Mouse (Mus musculus) liver, postnatal 0 days (tissue): Measurements from ENCODE around the gene Cep83. TPM values are rescaled to one million over a fixed set of nuclear protein-coding genes. Genes with fewer than 3 reads are reported as not detected.

ENCODE experiments used
- ATAC-seq: fragments of 200-750 bp; cut with Nextera tagmentation; 2 replicates; pipeline ENCODE4 v1.8.0; 2017; ENCODE audit warnings: mild to moderate bottlenecking, moderate library complexity
- DNase-seq: peaks from one replicate; pipeline ENCODE4 v3.0.0-alpha.2; 2016
- H3K27ac ChIP-seq: fragments of 300-500 bp; sonication (generic); 2 replicates; pipeline ENCODE4 v1.5.1; 2014; ENCODE audit warnings: antibody characterized with exemption, moderate library complexity, mild to moderate bottlenecking, low read depth
- H3K27me3 ChIP-seq: fragments of 300-500 bp; sonication (generic); 2 replicates; pipeline ENCODE4 v1.6.1; 2014; ENCODE audit warnings: low read length, control low read depth, mixed read lengths; ENCODE audit not compliant: insufficient read depth
- H3K36me3 ChIP-seq: fragments of 300-500 bp; sonication (generic); replicated peaks from 2 replicates; pipeline ENCODE4 v1.6.1; 2014; ENCODE audit warnings: mild to moderate bottlenecking, control low read depth, low read length, moderate library complexity, mixed read lengths; ENCODE audit not compliant: insufficient read depth
- H3K4me1 ChIP-seq: fragments of 300-500 bp; sonication (generic); 2 replicates; pipeline ENCODE4 v1.6.1; 2014; ENCODE audit warnings: antibody characterized with exemption, mild to moderate bottlenecking, control low read depth; ENCODE audit not compliant: insufficient read depth
- H3K4me2 ChIP-seq: fragments of 300-500 bp; sonication (generic); 2 replicates; pipeline ENCODE4 v1.6.1; 2014; ENCODE audit warnings: low read depth, mild to moderate bottlenecking, low read length, moderate library complexity, mixed read lengths
- H3K4me3 ChIP-seq: fragments of 300-500 bp; sonication (generic); 2 replicates; pipeline ENCODE4 v1.5.1; 2014; ENCODE audit warnings: low read depth, low read length
- H3K9ac ChIP-seq: fragments of 300-500 bp; sonication (generic); replicated peaks from 2 replicates; pipeline ENCODE4 v1.6.1; 2014; ENCODE audit warnings: mild to moderate bottlenecking, moderate library complexity
- H3K9me3 ChIP-seq: fragments of 300-500 bp; sonication (generic); 2 replicates; pipeline ENCODE4 v1.6.1; 2016; ENCODE audit warnings: mild to moderate bottlenecking, control low read depth, low read length, mixed read lengths
- CTCF ChIP-seq: sonication (generic); IDR thresholded peaks from 2 replicates; pipeline ENCODE4 v1.5.1; 2016; ENCODE audit warnings: antibody characterized with exemption, low read depth
- EP300 ChIP-seq: IDR thresholded peaks from 2 replicates; pipeline ENCODE4 v1.6.1; 2016; ENCODE audit warnings: antibody characterized with exemption, low read depth, mild to moderate bottlenecking
- WGBS: fragments of 180-500 bp; shearing (Covaris S2); extraction: QIAGEN DNeasy Blood & Tissue Kit; methylation state at CpG from one replicate; pipeline ENCODE4 v1.1.7; 2014; ENCODE audit not compliant: insufficient replicate concordance; 5-methylcytosine and 5-hydroxymethylcytosine counted together
- polyA plus RNA-seq: library from polyadenylated mRNA; unstranded; fragments of >200 nt; fragmentation: Nextera tagmentation; extraction: Ambion mirVana; gene quantifications from 2 replicates; pipeline ENCODE4 v1.2.1, GENCODE M21; 2015

Gene Cep83
- 5.7 and 5.9 TPM in 2 replicates for polyA plus RNA-seq

DNA sequence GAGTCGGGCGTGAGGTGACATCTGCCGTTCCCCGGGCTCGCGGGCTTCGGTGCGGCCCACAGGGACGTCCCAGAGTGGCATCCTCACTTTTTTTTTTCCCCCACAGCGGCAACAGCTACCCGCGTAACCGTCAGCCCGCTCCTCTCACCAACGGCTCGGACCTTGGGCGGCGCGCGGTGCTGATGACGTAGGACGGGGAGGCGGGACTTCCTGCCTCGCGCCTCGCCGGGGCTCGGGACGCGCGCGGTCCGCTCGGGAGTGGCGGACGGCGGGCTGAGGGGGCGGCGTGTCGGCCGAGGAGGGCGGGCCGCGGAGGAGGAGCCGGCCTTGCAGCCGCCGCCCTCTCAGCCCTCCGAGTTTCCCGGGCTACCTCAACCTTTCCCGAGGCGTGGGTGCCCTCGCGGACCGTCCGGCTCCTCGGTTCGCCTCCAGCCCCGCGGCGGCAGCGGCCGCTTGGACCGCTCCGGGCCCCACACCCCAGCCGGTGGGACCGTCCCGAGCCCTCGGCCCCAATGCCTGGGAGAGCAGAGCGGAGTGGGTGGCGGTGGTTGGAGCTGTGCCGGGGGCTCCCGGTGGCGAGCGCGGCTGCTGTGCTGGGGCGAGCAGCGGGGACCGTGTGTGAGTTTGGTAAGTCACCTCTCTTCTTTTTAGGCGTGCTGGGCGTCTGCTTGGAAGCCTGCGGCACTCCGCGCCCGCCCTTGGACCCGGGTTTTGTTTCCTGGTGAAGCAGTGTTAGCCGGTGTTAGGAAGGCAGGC is at the start of gene Cep83:
Cep83 (plus strand) TSS at position 235 of the 756 bp plus-strand sequence.
- Histone ChIP-seq H3K4me2 (peak within 1 kb of the TSS; percentile 93), H3K36me3 (no peaks in the 10 kb centered on the region), H3K9me3 (no peaks in the 10 kb centered on the region), H3K27ac (peak within 1 kb of the TSS; percentile 95), H3K4me3 (peak within 1 kb of the TSS; percentile 93), H3K4me1 (peaks cover 11% of the 10 kb centered on the region), H3K27me3 (no peaks in the 10 kb centered on the region), H3K9ac (peak within 1 kb of the TSS; percentile 89)
- peak; percentile 97 for ATAC-seq
- TF ChIP-seq EP300 (no peak), CTCF (no peak)
- DNase-seq = peak; percentile 97
- under 1% methylated on average over 79 of the region's 86 CpGs for WGBS

DNA sequence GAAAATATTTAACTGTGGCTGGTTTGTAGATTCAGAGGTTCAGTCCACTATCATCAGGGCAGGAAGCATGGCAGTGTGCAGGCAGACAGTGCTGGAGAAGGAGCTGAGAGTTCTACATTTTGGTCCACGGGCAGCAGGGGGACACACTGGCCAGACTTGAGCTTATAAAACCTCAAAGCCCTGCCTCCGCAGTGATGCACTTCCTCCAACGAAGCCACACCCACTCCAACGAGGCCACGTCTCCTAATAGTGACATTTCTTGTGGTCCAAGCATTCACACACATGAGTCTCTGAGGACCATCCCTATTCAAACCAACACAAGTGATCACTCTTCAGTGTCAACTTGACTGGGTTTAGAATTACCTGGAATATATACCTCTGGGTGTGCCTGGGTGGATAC is 49.2 kb upstream of the Cep83 start:
- DNase-seq = no peak
- no peak for ATAC-seq
- Histone ChIP-seq H3K4me2 (no peak overlapping the region), H3K36me3 (no peaks in the 10 kb centered on the region), H3K9ac (no peak overlapping the region), H3K27ac (no peak overlapping the region), H3K4me3 (no peak overlapping the region), H3K27me3 (no peaks in the 10 kb centered on the region), H3K9me3 (no peaks in the 10 kb centered on the region), H3K4me1 (no peaks in the 10 kb centered on the region)
- no peak for TF ChIP-seq CTCF
- TF ChIP-seq EP300 = no peak
- 42% methylated on average over 5 of the region's 5 CpGs for WGBS

DNA sequence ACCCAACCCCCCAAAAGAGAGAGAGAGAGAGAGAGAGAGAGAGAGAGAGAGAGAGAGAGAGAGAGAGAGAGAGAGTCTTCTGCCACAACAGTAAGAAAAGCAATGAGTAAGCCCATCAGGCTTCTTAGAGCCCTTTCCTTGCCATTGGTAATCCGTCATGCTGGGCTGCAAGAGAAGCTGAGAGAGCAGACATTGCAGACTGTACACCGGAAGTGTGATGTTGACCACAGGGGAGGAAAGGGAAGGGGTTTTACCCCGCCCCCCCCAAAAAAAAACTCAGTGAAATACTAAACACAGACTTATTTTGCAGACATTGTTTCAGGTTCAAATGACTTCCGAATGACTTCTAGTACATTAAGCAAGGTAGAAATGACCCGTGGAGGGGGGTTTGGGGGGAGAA is 48.4 kb upstream of the Cep83 start:
- Histone ChIP-seq H3K4me2 (no peak overlapping the region), H3K36me3 (no peaks in the 10 kb centered on the region), H3K9ac (no peak overlapping the region), H3K9me3 (no peaks in the 10 kb centered on the region), H3K27ac (no peak overlapping the region), H3K4me3 (no peak overlapping the region), H3K4me1 (no peaks in the 10 kb centered on the region), H3K27me3 (no peaks in the 10 kb centered on the region)
- WGBS = 34% methylated on average over 5 of the region's 5 CpGs
- ATAC-seq (no peak), DNase-seq (no peak)
- TF ChIP-seq CTCF (no peak), EP300 (no peak)

DNA sequence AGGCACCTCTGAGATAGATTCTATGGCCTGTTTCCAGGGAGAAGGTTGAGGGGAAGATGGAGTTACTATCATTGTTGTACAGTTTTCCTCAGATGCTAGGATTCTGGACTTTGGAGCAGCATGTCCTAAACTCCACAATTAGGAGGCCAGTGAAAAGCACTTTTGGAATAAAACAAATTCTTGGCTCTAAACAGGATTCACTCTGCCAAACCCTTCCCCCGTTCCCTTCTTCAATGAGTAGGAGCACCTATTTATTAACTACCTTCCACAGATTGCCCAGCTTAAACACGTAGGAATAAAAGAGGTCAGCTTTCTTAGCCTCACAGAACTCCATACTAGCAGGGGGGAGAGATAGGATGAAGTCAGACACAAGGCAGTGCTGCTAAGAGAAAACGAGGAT is 24.4 kb upstream of the Cep83 start:
- H3K27ac ChIP-seq = no peak overlapping the region
- no peaks in the 10 kb centered on the region for H3K9me3 ChIP-seq
- ATAC-seq (no peak), DNase-seq (no peak)
- no peak overlapping the region for H3K4me3 ChIP-seq
- H3K4me2 ChIP-seq = no peak overlapping the region
- no peaks in the 10 kb centered on the region for H3K4me1 ChIP-seq
- WGBS = 74% methylated on average over 3 of the region's 3 CpGs
- no peak overlapping the region for H3K9ac ChIP-seq
- no peak for TF ChIP-seq EP300
- TF ChIP-seq CTCF = no peak
- H3K36me3 ChIP-seq = no peaks in the 10 kb centered on the region
- no peaks in the 10 kb centered on the region for H3K27me3 ChIP-seq

DNA sequence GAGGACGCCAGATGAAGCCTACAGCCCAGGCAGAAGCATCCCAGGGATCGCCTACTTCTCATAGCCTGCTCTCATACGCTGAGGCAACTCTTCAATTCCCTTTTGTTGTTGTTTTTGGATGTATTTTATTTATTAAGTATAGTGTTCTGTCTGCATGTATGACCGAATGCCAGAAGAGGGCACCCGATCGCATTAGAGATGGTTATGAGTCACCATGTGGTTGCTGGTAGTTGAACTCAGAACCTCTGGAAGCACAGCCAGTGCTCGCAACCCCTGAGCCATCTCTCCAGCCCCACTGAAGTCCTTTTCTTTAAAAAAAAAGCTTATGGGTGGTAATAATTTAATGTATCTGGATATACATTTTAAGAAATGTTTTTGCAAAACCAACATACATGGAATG is 24.0 kb upstream of the Cep83 start:
- 84% methylated on average over 7 of the region's 7 CpGs for WGBS
- no peaks in the 10 kb centered on the region for H3K36me3 ChIP-seq
- no peaks in the 10 kb centered on the region for H3K27me3 ChIP-seq
- no peak overlapping the region for H3K4me2 ChIP-seq
- TF ChIP-seq EP300 = no peak
- TF ChIP-seq CTCF = no peak
- ATAC-seq (no peak), DNase-seq (no peak)
- H3K4me3 ChIP-seq = no peak overlapping the region
- no peak overlapping the region for H3K9ac ChIP-seq
- H3K9me3 ChIP-seq = no peaks in the 10 kb centered on the region
- H3K4me1 ChIP-seq = no peaks in the 10 kb centered on the region
- H3K27ac ChIP-seq = no peak overlapping the region

DNA sequence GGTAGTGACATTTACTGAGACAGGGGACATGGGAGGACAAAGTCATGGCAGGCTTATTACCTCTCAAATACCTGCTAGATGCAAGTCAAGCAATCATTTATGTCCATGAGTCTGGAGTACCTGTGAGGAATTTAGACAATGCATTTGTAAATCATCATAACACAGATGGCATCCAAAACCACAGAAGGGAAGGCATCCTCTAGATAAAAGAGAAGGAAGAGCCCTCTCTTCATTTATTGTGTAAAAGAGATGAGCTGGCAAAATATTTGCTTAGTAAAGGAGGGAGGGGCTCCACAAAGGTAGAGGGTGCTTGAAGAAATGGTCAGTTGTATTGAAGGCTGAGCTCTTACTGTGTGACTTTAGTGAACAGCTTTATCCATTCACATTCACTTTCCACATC is 20.3 kb upstream of the Cep83 start:
- Histone ChIP-seq H3K9ac (no peak overlapping the region), H3K4me3 (no peak overlapping the region), H3K27ac (no peak overlapping the region), H3K27me3 (no peaks in the 10 kb centered on the region), H3K36me3 (no peaks in the 10 kb centered on the region), H3K4me1 (no peaks in the 10 kb centered on the region), H3K4me2 (no peak overlapping the region), H3K9me3 (no peaks in the 10 kb centered on the region)
- DNase-seq = no peak
- no peak for ATAC-seq
- TF ChIP-seq CTCF = no peak
- no peak for TF ChIP-seq EP300
